ENCODE assay signal across 8 mouse cellular contexts in the genomic region with DNA sequence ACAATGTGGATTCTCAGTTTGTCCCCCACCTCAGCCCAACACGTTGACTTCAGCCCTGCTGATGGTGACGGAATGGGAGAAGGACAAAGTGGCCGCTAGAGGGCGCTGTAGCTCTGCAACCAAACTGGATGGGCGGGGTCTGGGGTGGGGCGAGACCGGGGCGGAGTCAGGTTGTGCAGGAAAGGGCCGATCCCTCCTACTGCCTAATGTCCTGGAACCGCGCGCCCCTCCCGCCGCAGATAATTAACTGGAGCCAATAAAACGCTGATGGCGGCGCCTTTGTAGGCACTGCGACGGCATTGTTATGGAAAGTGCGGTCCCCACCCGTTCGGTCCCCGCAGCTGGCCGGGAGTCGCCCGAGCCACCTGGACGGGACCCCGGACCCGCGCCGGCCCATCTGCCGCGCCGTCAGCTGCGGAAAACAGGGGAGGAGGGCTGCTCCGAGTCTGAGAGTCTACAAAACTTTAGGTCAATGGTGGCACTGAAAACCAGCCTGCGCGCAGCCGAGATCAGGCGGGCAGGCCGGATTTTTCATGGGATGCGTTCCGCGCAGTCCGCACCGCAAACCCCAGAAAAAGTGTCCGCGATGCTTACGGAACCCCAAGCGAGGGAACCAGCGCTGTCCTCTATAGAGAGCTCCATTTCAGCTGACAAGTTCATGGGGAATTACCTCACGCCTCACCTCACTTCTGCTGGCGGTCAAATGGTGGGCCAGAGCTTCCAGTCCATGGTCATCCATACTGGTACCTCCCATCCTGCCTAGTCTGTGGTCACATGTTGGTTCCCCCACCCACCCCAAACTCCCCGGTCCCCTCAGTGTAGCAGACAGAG. TPM values are rescaled to one million over a fixed set of nuclear protein-coding genes. Genes with fewer than 3 reads are reported as not detected.
A peak's percentile ranks its signal among the peaks of the same experiment; 100 is the strongest.
DNase-seq lines count a peak whose midpoint lies in the region; ATAC-seq and TF ChIP-seq lines count a peak whose summit lies in the region.

No protein-coding gene starts in this region.

- peak overlapping the region; percentile 61 for H3K9ac ChIP-seq in MEL (ENCODE audit: control insufficient read depth, low read depth, low read length, poor library complexity, severe bottlenecking)
- peak overlapping the region; percentile 65 for H3K9ac ChIP-seq in forebrain, postnatal 0 days

- H3K4me2 ChIP-seq in forebrain, postnatal 0 days (ENCODE audit: low read depth) = peak overlapping the region; percentile 89

- peak; percentile 63 to 99 (median 86) for TF ChIP-seq CTCF in MEL (IDR thresholded peaks at IDR 0.05 in 2 of 3, conservative IDR thresholded peaks at IDR 0.05 in 1 of 3; ENCODE audit: control insufficient read depth in 1 of 3, insufficient read depth in 1 of 3, low read depth in 2 of 3, low read length in 3 of 3, poor library complexity in 1 of 3, severe bottlenecking in 1 of 3)
- TF ChIP-seq CTCF in cerebellum, adult 2 months (IDR thresholded peaks at IDR 0.05; ENCODE audit: borderline replicate concordance, insufficient read depth, low read depth, low read length) = peak; percentile 88
- peak; percentile 97 for TF ChIP-seq CTCF in forebrain, postnatal 0 days (IDR thresholded peaks at IDR 0.05; ENCODE audit: low read depth)
- TF ChIP-seq CTCF in layer of hippocampus, adult 2 months (conservative IDR thresholded peaks at IDR 0.05) = peak; percentile 86
- TF ChIP-seq CTCF in lung, adult 2 months (IDR thresholded peaks at IDR 0.05; ENCODE audit: insufficient read depth, low read length) = peak; percentile 83

- no peaks in the 10 kb centered on the region for H3K9me3 ChIP-seq in MEL (replicated peaks; ENCODE audit: insufficient read depth, low read length)
- H3K9me3 ChIP-seq in forebrain, postnatal 0 days (ENCODE audit: low read length) = no peaks in the 10 kb centered on the region

- no peak for TF ChIP-seq EP300 in MEL (IDR thresholded peaks at IDR 0.05; ENCODE audit: low read depth in 1 of 2, low read length in 2 of 2)

- 0 out of 4 replicates have a peak, but pooled peaks cover 0 to 3% of the 10 kb centered on the region in 2 experiments for H3K4me1 ChIP-seq in MEL (ENCODE audit: control insufficient read depth in 1 of 2, insufficient read depth in 2 of 2, low read length in 2 of 2)
- H3K4me1 ChIP-seq in cerebellum, adult 2 months (ENCODE audit: control insufficient read depth, insufficient read depth, low read length) = no peaks in the 10 kb centered on the region
- H3K4me1 ChIP-seq in forebrain, postnatal 0 days (ENCODE audit: insufficient read depth) = no peaks in the 10 kb centered on the region
- H3K4me1 ChIP-seq in lung, adult 2 months (ENCODE audit: control insufficient read depth, insufficient read depth, low read length) = no peaks in the 10 kb centered on the region

- TF ChIP-seq POLR2A in MEL (IDR thresholded peaks at IDR 0.05; ENCODE audit: control insufficient read depth in 1 of 2, insufficient read depth in 1 of 2, low read depth in 1 of 2, low read length in 2 of 2, poor library complexity in 1 of 2) = 0 out of 4 replicates have a peak, but pooled peaks of 1 of the 2 experiments have one; percentile 32
- TF ChIP-seq POLR2A in cerebellum, adult 2 months (IDR thresholded peaks at IDR 0.05; ENCODE audit: borderline replicate concordance, insufficient read depth, low read length) = no peak
- TF ChIP-seq POLR2A in lung, adult 2 months (IDR thresholded peaks at IDR 0.05; ENCODE audit: borderline replicate concordance, extremely low read depth, low read depth, low read length) = no peak

- ATAC-seq in forebrain, postnatal 0 days = peak; percentile 96
- ATAC-seq in neutrophil, adult 5-6 weeks (ENCODE audit: extremely low read depth, insufficient number of reproducible peaks, low FRiP score, poor library complexity, severe bottlenecking) = peak; percentile 77

- H3K27ac ChIP-seq in MEL (ENCODE audit: control insufficient read depth, low read depth, low read length) = no peak overlapping the region
- no peak overlapping the region for H3K27ac ChIP-seq in cerebellum, adult 2 months (ENCODE audit: insufficient read depth, low read length)
- H3K27ac ChIP-seq in forebrain, postnatal 0 days (ENCODE audit: low read depth, low read length) = 0 out of 2 replicates have a peak overlapping the region, but pooled peaks have one; percentile 36
- peak overlapping the region; percentile 57; the same call in 1 of the 2 replicates for H3K27ac ChIP-seq in layer of hippocampus, adult 2 months

- peak; percentile 95 for DNase-seq in MEL (ENCODE audit: low read depth, low spot score)
- DNase-seq in cerebellum, adult 2 months = peak; percentile 84 to 90
- DNase-seq in forebrain, postnatal 0 days = peak; percentile 96
- DNase-seq in heart, postnatal 4 days = peak; percentile 92
- DNase-seq in layer of hippocampus, adult 2 months (ENCODE audit: low spot score in 2 of 2) = peak; percentile 82 to 91
- DNase-seq in lung, adult 2 months = peak; percentile 81
- DNase-seq in testis, postnatal 14 days (ENCODE audit: low spot score) = peak; percentile 85

- TF ChIP-seq RAD21 in MEL (IDR thresholded peaks at IDR 0.05; ENCODE audit: low read depth, low read length) = peak; percentile 74

- H3K36me3 ChIP-seq in MEL (ENCODE audit: control insufficient read depth in 1 of 2, insufficient read depth in 2 of 2, low read length in 2 of 2) = no peaks in the 10 kb centered on the region
- no peaks in the 10 kb centered on the region for H3K36me3 ChIP-seq in forebrain, postnatal 0 days (ENCODE audit: insufficient read depth)

- no peaks in the 10 kb centered on the region for H3K79me2 ChIP-seq in MEL (ENCODE audit: control insufficient read depth, insufficient read depth, low read length, poor library complexity)

- H3K4me3 ChIP-seq in MEL (ENCODE audit: control insufficient read depth in 1 of 2, insufficient read depth in 1 of 2, low read depth in 2 of 2, low read length in 2 of 2) = peak overlapping the region; percentile 41 to 49; a peak in 3 of 4 replicates
- peak overlapping the region; percentile 74 for H3K4me3 ChIP-seq in cerebellum, adult 2 months (replicated peaks; ENCODE audit: insufficient read depth, low read depth, low read length)
- peak overlapping the region; percentile 65 for H3K4me3 ChIP-seq in forebrain, postnatal 0 days (ENCODE audit: low read depth, low read length)
- peak overlapping the region; percentile 76 for H3K4me3 ChIP-seq in layer of hippocampus, adult 2 months
- H3K4me3 ChIP-seq in lung, adult 2 months (replicated peaks; ENCODE audit: extremely low read depth, low read depth, low read length) = peak overlapping the region; percentile 61

- peaks cover 0 to 3% of the 10 kb centered on the region in 2 experiments; a peak in 1 of 4 replicates for H3K27me3 ChIP-seq in MEL (ENCODE audit: control insufficient read depth in 1 of 2, insufficient read depth in 2 of 2, low read length in 2 of 2)
- no peaks in the 10 kb centered on the region for H3K27me3 ChIP-seq in cerebellum, adult 2 months (ENCODE audit: control insufficient read depth, insufficient read depth, low read length)
- H3K27me3 ChIP-seq in forebrain, postnatal 0 days (ENCODE audit: insufficient read depth, low read length) = no peaks in the 10 kb centered on the region

- WGBS in cerebellum, adult 2 months = 1% methylated on average over 54 of the region's 54 CpGs
- 1% methylated on average over 54 of the region's 54 CpGs for WGBS in forebrain, postnatal 0 days
- 2% methylated on average over 54 of the region's 54 CpGs for WGBS in lung, adult 2 months

TF ChIP-seq in MEL, 35 proteins besides CTCF, POLR2A, EP300 and RAD21:
- TF ChIP-seq MAZ (IDR thresholded peaks at IDR 0.05; ENCODE audit: low read depth, low read length) (0 out of 2 replicates have a peak, but pooled peaks have one; percentile 61), ZC3H11A (IDR thresholded peaks at IDR 0.05; ENCODE audit: low read depth, low read length) (peak; percentile 53), SMC3 (IDR thresholded peaks at IDR 0.05; ENCODE audit: low read depth, low read length) (peak; percentile 71), HCFC1 (IDR thresholded peaks at IDR 0.05; ENCODE audit: low read depth, low read length) (peak; percentile 32; the same call in 1 of the 2 replicates), CHD1 (IDR thresholded peaks at IDR 0.05; ENCODE audit: low read depth, low read length) (no peak), POLR2AphosphoS2 (IDR thresholded peaks at IDR 0.05; ENCODE audit: low read length) (no peak)

RNA-seq across cellular contexts. Expression of a gene that starts 33.2 kb away (rescaled TPM):
- total RNA-seq in MEL (2012; rRNA removed) = 11.1 and 14.8 TPM in 2 replicates
- 10 to 100 TPM in 1 of 2 experiments, not detected in 1; 17.0 TPM for polyA plus RNA-seq in MEL (2012; ENCODE audit: insufficient read depth in 1 of 2, insufficient read length in 2 of 2, low read depth in 1 of 2, low replicate concordance in 2 of 2, missing spikeins in 1 of 2)
- polyA plus RNA-seq in cerebellum, adult 2 months (2012; rRNA removed) = 2.1 and 2.6 TPM in 2 replicates
- 0.92 and 2.2 TPM in 2 replicates for total RNA-seq in forebrain, postnatal 0 days (2014; rRNA removed)
- polyA plus RNA-seq in forebrain, postnatal 0 days (2015; fragmentation: Nextera tagmentation; extraction: Ambion mirVana) = 2.0 TPM in 2 replicates
- total RNA-seq in heart, postnatal 4 days (2021) = 1 to 10 TPM; 1.4 to 1.5 TPM
- 1 to 10 TPM; 2.8 to 2.9 TPM for total RNA-seq in layer of hippocampus, adult 2 months (2021)
- polyA plus RNA-seq in lung, adult 2 months (2012; rRNA removed) = 34.5 and 40.5 TPM in 2 replicates
- 1.4 and 1.5 TPM in 2 replicates for total RNA-seq in neutrophil, adult 5-6 weeks (2017)

RNA-seq across cellular contexts. Expression of a gene that starts 49.4 kb away (rescaled TPM):
- total RNA-seq in MEL (2012; rRNA removed) = 5.7 TPM in 2 replicates
- polyA plus RNA-seq in MEL (2012; ENCODE audit: insufficient read depth in 1 of 2, insufficient read length in 2 of 2, low read depth in 1 of 2, low replicate concordance in 2 of 2, missing spikeins in 1 of 2) = 10 to 100 TPM in 1 of 2 experiments, not detected in 1; 10.8 TPM
- 8.3 and 8.9 TPM in 2 replicates for polyA plus RNA-seq in cerebellum, adult 2 months (2012; rRNA removed)
- 17.2 and 24.3 TPM in 2 replicates for total RNA-seq in forebrain, postnatal 0 days (2014; rRNA removed)
- polyA plus RNA-seq in forebrain, postnatal 0 days (2015; fragmentation: Nextera tagmentation; extraction: Ambion mirVana) = 41.2 and 47.7 TPM in 2 replicates
- 1 to 10 TPM; 8.2 to 8.6 TPM for total RNA-seq in heart, postnatal 4 days (2021)
- total RNA-seq in layer of hippocampus, adult 2 months (2021) = 1 to 10 TPM; 7.8 to 8.0 TPM
- 41.1 and 42.1 TPM in 2 replicates for polyA plus RNA-seq in lung, adult 2 months (2012; rRNA removed)
- total RNA-seq in neutrophil, adult 5-6 weeks (2017) = 5.3 and 7.4 TPM in 2 replicates

RNA-seq across cellular contexts. Expression of a gene that starts 51.9 kb away (rescaled TPM):
- not detected in 2 replicates for total RNA-seq in MEL (2012; rRNA removed)
- not detected for polyA plus RNA-seq in MEL (2012; ENCODE audit: insufficient read depth in 1 of 2, insufficient read length in 2 of 2, low read depth in 1 of 2, low replicate concordance in 2 of 2, missing spikeins in 1 of 2)
- 14.8 and 15.4 TPM in 2 replicates for polyA plus RNA-seq in cerebellum, adult 2 months (2012; rRNA removed)
- total RNA-seq in forebrain, postnatal 0 days (2014; rRNA removed) = 7.4 and 8.5 TPM in 2 replicates
- 3.7 and 4.3 TPM in 2 replicates for polyA plus RNA-seq in forebrain, postnatal 0 days (2015; fragmentation: Nextera tagmentation; extraction: Ambion mirVana)
- not detected for total RNA-seq in heart, postnatal 4 days (2021)
- total RNA-seq in layer of hippocampus, adult 2 months (2021) = 10 to 100 TPM; 24.4 to 25.4 TPM
- not detected in 2 replicates for polyA plus RNA-seq in lung, adult 2 months (2012; rRNA removed)
- not detected in 2 replicates for total RNA-seq in neutrophil, adult 5-6 weeks (2017)

Comparison
In these comparisons a context has a peak if more than half of its experiments do, and no peak if none do; other contexts are left out.
1. H3K27ac ChIP-seq: peak in forebrain, postnatal 0 days (single experiment) and layer of hippocampus, adult 2 months (single experiment); none in MEL (single experiment) and cerebellum, adult 2 months (single experiment).
2. Peak in every context shown above with its lines, with median percentiles within 50 percentile points of each other: DNase-seq, H3K4me3 ChIP-seq and CTCF ChIP-seq.